Mouse (Mus musculus) embryo, embryonic 9.5 days (tissue): ENCODE data around the gene Bcl2l15.

ENCODE experiments used
- DNase-seq: peaks from one replicate; pipeline ENCODE4 v3.0.0-alpha.2; 2017; ENCODE audit errors: extremely low spot score

Gene Bcl2l15

DNA sequence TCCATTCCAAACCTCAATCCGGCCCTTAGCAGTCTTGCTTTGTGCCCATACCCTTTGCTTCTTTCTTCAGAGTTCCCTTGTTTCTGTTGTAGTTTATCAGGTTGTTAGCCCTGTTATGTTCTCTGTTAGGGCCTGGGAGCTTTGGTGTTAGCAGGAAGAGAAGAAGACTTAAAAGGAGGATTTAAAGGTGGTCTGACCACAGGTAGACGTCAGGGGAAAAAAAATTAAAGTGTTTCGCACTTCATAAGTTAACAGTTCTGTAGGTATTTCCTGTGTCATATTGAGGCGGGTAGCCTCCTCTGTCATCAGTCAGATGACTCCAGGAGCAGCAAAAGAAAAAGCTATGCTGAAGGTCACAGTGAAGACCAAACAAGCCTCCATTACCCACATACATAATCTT lies 35.6 kb downstream of the Bcl2l15 start:
- DNase-seq: no peak

- DNase-seq: no peak
Measured at GRCm38 (mm10) chr3:103872663-103873098, 40.3 kb downstream of the Bcl2l15 start.

DNA sequence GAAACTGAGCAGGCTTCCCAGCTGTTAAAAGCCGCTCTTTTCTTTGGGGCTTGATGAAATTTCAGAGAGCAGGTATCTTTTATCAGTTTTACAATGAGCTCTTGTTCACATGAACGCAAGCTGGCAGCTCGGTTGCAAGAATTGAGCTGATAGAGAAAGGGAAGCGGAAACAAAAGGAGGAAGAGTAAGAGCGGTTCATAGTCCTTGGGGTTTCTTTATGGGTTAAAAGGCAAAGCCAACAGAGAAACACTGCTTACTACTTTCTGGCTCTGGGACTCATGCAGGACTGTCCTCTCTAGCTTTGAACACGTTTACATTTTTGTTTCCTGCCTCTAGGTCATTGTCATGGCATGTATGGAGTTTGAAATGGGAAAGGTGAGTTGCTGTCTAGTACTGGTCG lies 41.9 kb downstream of the Bcl2l15 start:
- DNase-seq: no peak

- DNase-seq: no peak
Measured at GRCm38 (mm10) chr3:103885946-103886345, 53.5 kb downstream of the Bcl2l15 start.

GRCm38 (mm10) chr3:103887581-103887980 lies 55.2 kb downstream of the Bcl2l15 start:
- peak; percentile 33 for DNase-seq

DNA sequence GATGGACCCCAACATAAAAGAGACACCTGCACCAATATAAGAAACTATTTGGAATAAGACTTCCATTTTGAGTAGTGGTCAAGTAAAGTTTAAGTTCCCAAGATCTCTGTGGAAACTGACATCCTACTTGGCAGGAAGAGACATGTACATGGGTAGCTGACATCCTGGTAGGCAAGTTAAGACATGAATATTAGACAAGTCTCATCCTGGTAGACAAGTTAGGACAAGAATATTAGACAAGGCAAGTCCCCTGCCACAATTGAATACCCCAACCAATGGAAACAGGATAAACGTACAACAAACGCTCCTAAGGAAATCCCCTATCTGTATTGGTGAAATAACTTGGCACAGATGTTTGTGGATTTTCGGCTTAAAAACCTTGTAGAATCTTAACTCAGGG lies 61.0 kb downstream of the Bcl2l15 start:
- DNase-seq: no peak
